In genomic region chr17:86038211-86038648, GRCm38 (mm10) we compare ENCODE assay signal across 9 mouse cellular contexts.
DNase-seq lines count a peak whose midpoint lies in the region; ATAC-seq and TF ChIP-seq lines count a peak whose summit lies in the region.
"Had no signal": no experiment of that assay in that cellular context is flagged by ENCODE, and none has a peak within 500 bp of the region (broad histone marks: within the 10 kb centered on the region; RNA-seq: fewer than 3 reads in every experiment).

No protein-coding gene starts in this region.

- H3K4me3 ChIP-seq in G1E (ENCODE audit: low read depth, low read length): no peak overlapping the region
- H3K4me3 ChIP-seq in heart, embryonic 12.5 days: no peak overlapping the region
- H3K4me3 ChIP-seq in limb, embryonic 10.5 days: no peak overlapping the region
- no peak overlapping the region for H3K4me3 ChIP-seq in liver, postnatal 0 days (ENCODE audit: low read depth, low read length)

- 17% methylated on average over 13 of the region's 13 CpGs for WGBS in heart, embryonic 12.5 days
- WGBS in limb, embryonic 10.5 days: 34% methylated on average over 13 of the region's 13 CpGs
- WGBS in liver, postnatal 0 days (ENCODE audit: insufficient replicate concordance): 55% methylated on average over 13 of the region's 13 CpGs

- no peak for TF ChIP-seq EP300 in liver, postnatal 0 days (IDR thresholded peaks at IDR 0.05; ENCODE audit: low read depth)

- peak overlapping the region; percentile 26; the same call in 1 of the 2 replicates for H3K27ac ChIP-seq in heart, embryonic 12.5 days (ENCODE audit: poor library complexity, severe bottlenecking)
- peak overlapping the region; percentile 75 for H3K27ac ChIP-seq in limb, embryonic 10.5 days
- H3K27ac ChIP-seq in liver, postnatal 0 days (ENCODE audit: low read depth): no peak overlapping the region

- no peaks in the 10 kb centered on the region for H3K9me3 ChIP-seq in G1E (replicated peaks)
- no peaks in the 10 kb centered on the region for H3K9me3 ChIP-seq in heart, embryonic 12.5 days (replicated peaks)
- H3K9me3 ChIP-seq in limb, embryonic 10.5 days (replicated peaks): no peaks in the 10 kb centered on the region
- no peaks in the 10 kb centered on the region for H3K9me3 ChIP-seq in liver, postnatal 0 days (ENCODE audit: low read length)

- no peak overlapping the region for H3K9ac ChIP-seq in heart, embryonic 12.5 days
- H3K9ac ChIP-seq in liver, postnatal 0 days (replicated peaks): no peak overlapping the region

- no peak for TF ChIP-seq CTCF in G1E (IDR thresholded peaks at IDR 0.05; ENCODE audit: low read depth, low read length)
- TF ChIP-seq CTCF in liver, postnatal 0 days (IDR thresholded peaks at IDR 0.05; ENCODE audit: low read depth): no peak

- H3K4me1 ChIP-seq in G1E (ENCODE audit: insufficient read depth, low read depth, low read length): no peaks in the 10 kb centered on the region
- peaks cover 16% of the 10 kb centered on the region for H3K4me1 ChIP-seq in heart, embryonic 12.5 days (replicated peaks)
- H3K4me1 ChIP-seq in limb, embryonic 10.5 days: peaks cover 50% of the 10 kb centered on the region
- H3K4me1 ChIP-seq in liver, postnatal 0 days (ENCODE audit: insufficient read depth): no peaks in the 10 kb centered on the region

- H3K27me3 ChIP-seq in G1E (ENCODE audit: insufficient read depth, low read length): no peaks in the 10 kb centered on the region
- no peaks in the 10 kb centered on the region for H3K27me3 ChIP-seq in heart, embryonic 12.5 days (replicated peaks)
- H3K27me3 ChIP-seq in limb, embryonic 10.5 days (ENCODE audit: low read depth, poor library complexity, severe bottlenecking): 0 out of 2 replicates have a peak, but pooled peaks cover 3% of the 10 kb centered on the region
- H3K27me3 ChIP-seq in liver, postnatal 0 days (ENCODE audit: insufficient read depth, low read length): no peaks in the 10 kb centered on the region

- DNase-seq in G1E (ENCODE audit: low spot score) (no peak), R1 (ENCODE audit: low read depth, low spot score) (peak; percentile 13)
- DNase-seq in limb, embryonic 10.5 days (ENCODE audit: low spot score): peak; percentile 50
- DNase-seq in cerebellum, adult 9-11 months: no peak
- no peak for DNase-seq in spleen, postnatal 14 days (ENCODE audit: low spot score in 2 of 2)
- DNase-seq in liver, postnatal 0 days: no peak
- DNase-seq: adrenal gland, postnatal 10 days had no signal

- peak overlapping the region; percentile 49 for H3K4me2 ChIP-seq in heart, embryonic 12.5 days
- no peak overlapping the region for H3K4me2 ChIP-seq in liver, postnatal 0 days (ENCODE audit: low read depth, low read length)
- H3K4me2 ChIP-seq: midbrain, embryonic 11.5 days had no signal

- peaks cover 49% of the 10 kb centered on the region for H3K36me3 ChIP-seq in G1E (replicated peaks)
- no peaks in the 10 kb centered on the region for H3K36me3 ChIP-seq in heart, embryonic 12.5 days
- no peaks in the 10 kb centered on the region for H3K36me3 ChIP-seq in limb, embryonic 10.5 days
- no peaks in the 10 kb centered on the region for H3K36me3 ChIP-seq in liver, postnatal 0 days (replicated peaks; ENCODE audit: insufficient read depth, low read length)

- ATAC-seq in G1E (ENCODE audit: extremely low read depth, insufficient number of reproducible peaks, low FRiP score, poor library complexity, severe bottlenecking): peak; percentile 57
- ATAC-seq in heart, embryonic 12.5 days (ENCODE audit: insufficient number of reproducible peaks, low FRiP score): no peak
- no peak for ATAC-seq in liver, postnatal 0 days

Comparison
In these comparisons a context has a peak if more than half of its experiments do, and no peak if none do; other contexts are left out.
1. DNase-seq: peak in R1 (single experiment) and limb, embryonic 10.5 days (single experiment); none in G1E (single experiment), cerebellum, adult 9-11 months (single experiment), spleen, postnatal 14 days (0 of 2) and liver, postnatal 0 days (single experiment).